Mouse (Mus musculus): ENCODE measurements at regions not wholly inside any gene's neighbourhood (a gene's known extent, or its start where the extent isn't known, plus 50 kb on each side); places are given as distances from the start of the nearest gene placed in this dataset.
"Not testable (repeated sequence)": the region's sequence is repeated elsewhere in the genome, so short reads cannot be mapped to it uniquely, and the experiment has no call there.

DNA sequence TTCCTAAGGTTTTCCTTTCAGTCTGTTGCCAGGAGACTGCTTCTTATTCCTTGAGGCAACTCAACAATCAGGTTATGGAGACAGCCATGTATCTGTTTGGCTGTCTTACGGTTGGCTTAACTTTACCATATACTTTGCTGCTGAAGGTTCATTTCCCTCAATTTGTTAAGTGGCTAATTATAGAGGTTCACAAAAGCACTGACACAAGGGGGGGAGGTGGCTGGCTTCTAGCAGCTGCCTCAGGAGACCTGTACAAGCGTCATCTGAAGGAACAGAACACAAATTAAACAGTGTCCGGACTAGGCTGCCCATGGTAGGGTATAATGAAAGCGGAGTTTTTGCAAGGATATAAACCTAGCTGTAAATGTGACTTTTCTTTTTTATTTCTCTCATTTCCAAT, 305.0 kb upstream of the Rnf219 start:
- DNase-seq (ENCODE audit: low spot score) = no peak

DNA sequence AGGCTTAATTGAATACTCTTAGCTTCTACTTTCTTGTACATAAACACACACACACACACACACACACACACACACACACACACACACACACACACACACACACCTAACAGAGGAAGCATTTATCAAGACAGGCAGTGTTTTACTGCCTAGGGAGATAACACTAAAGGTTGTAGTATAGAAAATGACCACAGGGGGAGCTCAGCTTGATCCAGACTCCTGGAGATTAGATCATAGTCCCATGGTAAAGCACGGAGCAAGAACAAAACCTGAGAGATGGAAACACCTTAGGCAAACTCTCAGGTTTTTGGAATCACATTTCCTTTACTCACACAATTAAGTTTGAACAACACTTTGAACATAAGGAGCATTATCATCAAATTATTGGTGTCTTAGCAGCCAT, 302.5 kb upstream of the Rnf219 start:
- DNase-seq (ENCODE audit: low spot score) = no peak

DNA sequence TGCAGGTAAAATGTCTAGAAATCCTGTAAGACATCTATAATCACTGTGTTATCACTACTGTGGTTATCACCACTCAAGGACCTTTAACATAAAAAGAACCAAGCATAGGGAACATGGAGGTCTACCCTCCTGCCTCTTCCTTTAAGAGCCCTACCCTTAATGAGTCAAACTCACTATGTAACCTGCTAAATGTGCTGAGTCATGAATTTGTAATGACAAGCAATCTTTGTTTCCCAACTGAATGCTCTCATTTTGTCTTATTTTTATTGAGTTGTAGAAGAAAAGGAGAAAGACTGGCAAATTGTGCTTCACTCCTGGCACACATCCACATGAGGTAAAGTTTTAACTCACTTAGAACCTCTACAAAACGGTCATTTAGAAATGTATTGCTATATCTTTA, 301.8 kb upstream of the Rnf219 start:
- no peak for DNase-seq (ENCODE audit: low spot score)

DNA sequence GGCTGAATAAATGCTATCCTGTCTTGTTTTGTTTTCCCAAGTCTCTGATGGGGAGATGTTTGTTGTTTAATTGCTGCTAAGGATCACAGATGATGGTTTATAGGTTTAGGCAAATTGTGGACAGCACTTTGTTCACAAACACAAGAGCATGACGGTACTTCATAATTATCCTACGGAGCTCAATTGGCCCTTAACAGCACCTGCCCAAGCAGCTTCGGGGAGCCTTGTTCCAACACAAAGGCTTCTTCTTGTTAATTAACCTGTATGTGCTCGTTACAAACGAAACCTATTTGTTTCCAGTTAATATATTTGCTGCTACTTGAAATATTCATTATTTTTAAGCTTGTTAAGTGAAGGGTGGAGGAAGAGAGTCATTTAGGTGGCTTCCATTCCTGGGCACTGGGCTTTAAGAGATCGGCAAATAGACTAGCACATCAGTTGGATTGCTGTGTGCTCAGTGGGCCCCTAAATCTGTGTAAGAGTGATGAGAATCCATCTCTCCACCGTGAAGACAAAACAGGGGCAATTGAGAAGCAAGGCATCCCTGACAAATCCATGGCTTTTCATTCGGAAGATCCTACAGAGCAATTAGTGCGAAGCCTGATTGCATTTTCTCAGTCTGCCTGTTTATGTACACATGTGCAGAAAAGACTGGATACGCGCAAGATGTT, 299.6 kb upstream of the Rnf219 start:
- no peak for DNase-seq (ENCODE audit: low spot score)

DNA sequence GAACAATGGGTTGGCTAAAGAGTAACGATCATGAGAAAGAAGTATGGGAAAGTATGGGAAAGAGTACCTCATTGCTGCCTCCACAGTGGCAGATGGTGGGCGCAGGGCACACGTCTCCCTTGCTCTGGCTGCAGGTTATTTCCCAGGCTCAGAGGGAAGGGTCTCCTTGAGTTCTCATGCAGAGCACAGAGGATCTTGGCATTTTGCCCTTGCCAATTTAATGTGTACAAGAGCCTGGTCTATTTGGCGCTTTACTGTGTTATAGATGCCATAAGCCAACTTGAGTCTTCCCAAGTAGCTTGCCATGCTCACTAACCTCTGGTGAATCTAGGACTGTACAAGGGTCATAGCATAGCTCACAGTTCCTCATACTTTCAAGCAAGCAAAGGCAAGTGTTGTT, 296.7 kb upstream of the Rnf219 start:
- DNase-seq (ENCODE audit: low spot score) = no peak

DNA sequence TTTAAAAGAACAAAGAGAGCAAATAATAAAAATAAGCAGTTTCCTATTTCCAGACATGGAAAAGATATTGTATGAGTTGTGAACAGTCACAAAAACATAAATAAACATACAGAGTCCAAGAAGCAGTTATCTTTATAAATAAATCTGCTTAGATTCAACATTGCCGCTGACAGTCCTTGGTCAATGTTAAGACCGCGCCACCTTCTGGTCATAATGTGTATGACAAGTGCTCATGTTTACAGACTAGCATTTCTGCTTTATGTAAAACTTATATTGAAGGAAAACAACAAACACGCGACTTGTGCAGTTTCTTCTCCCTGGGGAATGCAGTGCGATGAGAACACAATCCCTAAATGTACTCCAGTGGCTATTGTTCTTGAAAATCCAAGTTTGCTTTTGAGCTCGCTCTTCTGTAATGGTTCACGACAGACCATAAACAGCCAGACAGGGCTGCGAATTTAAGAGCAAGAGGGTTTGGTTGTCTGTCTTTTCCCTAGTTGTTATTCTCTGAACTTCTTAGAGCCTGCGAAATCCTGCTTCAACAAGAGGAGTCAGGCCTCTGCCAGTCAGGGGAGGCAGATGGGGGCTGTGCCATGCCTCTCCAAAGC, 291.6 kb upstream of the Rnf219 start:
- DNase-seq (ENCODE audit: low spot score) = peak; percentile 57

DNA sequence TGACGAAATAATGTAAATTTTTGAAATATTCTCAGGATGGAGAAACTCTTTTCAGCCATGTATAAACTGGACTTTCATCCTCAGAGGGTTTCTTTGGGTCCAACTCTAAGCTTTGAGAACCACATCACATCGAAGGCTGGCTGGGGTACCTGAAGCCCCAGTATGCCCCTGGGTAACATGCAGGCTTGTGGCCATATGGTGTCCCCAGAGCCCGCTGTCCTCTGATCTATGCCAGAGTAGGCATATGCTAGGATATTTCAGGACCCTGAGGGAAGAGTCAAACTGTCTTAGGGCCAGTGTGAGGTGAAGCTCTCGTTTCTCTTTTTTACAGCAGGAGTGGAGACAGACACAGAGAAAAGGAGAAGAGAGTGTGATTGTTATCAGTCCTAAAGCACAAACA, 289.6 kb upstream of the Rnf219 start:
- no peak for DNase-seq (ENCODE audit: low spot score)

DNA sequence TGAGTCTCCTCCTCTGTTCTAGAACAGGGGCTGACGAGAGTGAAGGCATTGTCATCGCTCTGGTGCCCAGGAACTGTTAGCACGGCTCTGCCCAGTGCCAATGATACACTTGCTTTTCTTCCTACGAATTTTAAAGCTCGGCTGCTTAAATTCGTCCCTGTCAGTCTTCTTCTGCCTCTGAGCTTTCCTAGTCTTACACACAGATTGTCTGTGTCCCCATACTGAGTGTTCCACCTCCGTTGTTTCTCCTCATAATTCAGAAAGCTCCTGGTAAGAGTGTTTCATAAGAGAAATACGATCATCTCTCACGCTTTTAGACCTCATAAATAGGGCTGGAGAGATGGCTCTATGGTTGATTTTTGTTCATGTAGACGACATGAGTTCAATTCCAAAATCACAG, 282.9 kb upstream of the Rnf219 start:
- DNase-seq (ENCODE audit: low spot score) = no peak

DNA sequence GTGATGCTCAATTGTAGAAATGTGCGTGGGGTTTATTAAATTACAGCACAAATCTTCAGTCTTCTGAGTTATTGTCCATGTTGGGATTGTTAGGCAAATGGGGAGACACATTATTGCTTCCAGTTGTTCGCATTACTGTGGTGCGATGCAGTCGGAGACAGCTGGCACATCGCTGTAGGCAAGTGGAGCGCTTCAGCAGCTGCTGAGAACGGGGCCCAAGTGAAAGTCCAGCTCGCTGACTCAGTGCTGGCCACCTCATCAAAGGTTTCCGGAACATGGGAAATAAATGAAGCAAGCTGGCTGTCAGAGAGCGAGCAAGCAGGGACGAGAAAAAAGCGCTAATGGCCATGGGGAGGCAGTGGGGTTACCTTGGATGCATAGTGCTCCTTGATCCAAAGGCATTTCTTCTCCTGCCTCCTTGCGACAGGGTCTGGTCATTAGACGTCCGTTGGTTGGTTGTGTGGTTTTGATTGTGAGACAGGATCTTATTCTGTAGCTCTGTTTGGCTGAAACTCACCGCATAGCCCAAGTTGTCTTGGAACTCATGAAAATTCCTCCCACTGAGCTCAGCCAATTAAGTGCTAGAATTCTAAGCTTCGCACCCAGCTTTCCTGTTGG, 274.0 kb upstream of the Rnf219 start:
- no peak for DNase-seq (ENCODE audit: low spot score)

DNA sequence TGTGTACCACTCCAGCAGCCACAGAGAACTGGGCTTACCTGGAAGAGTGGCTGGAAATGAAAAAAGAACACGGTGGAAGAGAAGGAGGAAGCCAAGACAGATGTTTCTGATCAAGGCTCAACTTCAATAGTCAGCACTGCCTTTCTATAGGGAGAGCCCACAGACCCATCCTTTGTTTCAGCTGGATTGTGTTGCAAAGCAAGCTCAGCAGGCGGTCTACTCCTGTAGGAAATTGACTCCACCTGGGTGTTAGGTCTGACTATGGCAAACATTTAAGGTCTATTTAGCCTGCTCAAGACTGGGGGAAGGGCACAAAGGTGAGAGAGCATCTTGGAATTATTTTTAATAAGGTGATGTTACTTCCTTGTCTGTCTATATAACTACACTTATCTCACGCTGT, 266.9 kb upstream of the Rnf219 start:
- DNase-seq (ENCODE audit: low spot score) = no peak

DNA sequence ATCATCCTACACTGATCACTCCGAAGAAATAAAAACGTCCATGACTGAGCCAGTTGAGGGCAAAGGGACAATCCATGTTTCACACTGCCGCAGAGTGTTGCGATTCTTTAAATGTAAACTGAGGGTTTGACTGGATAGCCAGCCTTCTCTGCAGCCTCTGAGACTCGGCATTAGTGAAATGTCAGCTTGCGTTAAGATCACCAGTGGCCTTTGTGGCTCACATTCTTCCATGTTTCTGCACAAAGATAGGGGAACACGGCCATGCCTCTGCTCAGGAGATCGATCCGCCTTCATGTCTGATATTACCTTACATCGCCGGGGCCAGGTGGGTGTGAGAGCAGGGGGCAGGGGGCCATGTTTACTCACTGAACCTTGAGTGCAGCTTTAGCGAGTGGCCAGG, 262.6 kb upstream of the Rnf219 start:
- no peak for DNase-seq (ENCODE audit: low spot score)

DNA sequence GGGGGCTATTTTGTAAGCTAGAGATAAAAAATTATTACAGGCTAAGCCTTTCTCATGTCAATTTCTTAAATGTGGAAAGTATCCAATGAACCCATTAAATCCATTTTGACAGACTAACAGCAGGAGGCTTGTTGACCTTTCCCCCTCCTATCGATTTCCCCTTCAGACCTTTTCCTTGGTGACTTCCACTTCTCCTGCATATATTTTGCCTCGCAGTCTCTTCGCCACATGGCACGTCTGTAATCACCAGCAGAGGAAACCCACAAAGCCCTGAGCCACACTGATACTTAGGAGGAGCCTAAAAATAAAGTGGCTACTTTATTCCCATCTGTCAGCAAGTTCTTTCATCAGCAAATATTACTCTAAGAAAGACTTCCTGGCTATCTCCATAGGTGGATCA, 247.5 kb upstream of the Rnf219 start:
- DNase-seq (ENCODE audit: low spot score) = no peak

DNA sequence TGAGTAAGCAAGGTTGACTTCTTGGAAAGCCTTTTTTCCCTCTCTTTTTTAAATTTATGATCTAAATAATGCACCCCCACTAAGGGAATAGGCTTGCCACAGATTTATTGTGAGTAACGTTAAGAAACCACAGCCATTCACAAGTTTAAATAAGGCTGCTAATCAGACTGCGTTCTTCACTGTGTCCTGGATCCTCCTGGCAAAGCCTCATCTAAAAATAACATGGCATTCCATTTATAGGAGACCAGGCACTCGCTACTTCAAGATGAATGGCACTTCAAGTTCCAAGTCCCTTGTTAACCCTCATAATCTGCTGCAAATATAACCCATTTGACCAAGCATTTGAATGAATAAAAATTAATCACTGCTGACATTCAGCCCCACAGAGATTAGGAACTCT, 211.8 kb upstream of the Rnf219 start:
- no peak for DNase-seq (ENCODE audit: low spot score)

DNA sequence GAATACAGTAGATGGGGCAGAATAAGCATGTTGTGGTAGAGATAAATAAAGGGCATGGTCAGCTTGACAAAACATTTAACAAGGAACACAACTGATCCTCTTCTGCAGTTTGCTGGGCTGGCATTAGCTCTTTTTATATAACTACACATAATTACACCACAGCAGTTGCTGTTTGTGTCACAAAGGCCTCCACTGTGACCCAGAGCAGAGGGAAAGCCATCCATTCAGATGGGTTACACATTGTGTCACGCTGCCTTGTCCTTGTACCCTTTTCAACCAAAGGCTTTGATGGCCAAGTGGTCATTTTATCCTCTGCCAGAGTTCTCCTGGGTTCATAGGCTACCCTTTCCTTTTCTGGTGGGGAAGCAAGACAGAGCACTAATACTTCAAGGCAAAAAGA, 209.6 kb upstream of the Rnf219 start:
- DNase-seq (ENCODE audit: low spot score) = no peak

DNA sequence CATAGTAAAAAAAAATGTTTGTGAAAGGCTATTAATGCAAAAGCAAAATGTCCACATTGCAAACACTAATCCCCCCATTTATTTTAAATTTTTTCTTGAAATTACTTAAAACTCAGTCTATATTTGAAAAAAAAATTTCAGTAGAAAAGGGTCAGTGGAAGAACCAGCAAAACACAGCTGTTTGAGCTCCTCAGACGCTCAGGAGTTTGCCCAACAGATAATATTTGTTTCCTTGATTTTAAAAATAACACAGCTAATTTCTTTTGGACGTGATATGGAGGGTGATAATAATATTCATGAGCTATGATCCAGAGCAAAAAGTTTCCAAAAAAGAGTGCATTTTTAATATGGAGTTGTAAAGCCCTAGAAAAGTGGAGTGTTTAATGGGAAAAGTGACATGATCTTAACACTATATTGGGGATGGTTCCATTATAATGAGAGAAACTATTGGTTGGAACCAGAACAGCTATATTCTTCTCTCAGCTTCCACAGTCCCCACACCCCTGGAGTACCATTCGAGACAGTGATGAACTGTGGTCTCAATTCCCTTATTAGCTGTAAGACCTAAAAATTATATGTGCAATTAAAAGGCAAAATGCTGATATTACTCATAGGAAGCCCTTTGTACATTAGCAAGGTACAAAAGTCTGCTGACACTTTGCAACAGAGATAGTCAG, 209.0 kb upstream of the Rnf219 start:
- no peak for DNase-seq (ENCODE audit: low spot score)

DNA sequence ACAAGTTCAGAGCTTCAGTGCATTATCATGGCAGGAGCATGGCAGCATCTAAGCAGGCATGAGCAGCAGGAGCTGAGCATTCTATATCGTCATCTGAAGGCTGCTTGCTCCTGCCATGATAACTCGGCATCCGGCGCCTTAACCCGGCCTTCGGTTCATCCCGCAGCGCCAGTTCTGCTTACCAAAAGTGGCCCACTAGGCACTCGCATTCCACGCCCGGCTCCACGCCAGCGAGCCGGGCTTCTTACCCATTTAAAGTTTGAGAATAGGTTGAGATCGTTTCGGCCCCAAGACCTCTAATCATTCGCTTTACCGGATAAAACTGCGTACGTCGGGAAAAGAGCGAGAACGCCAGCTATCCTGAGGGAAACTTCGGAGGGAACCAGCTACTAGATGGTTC, 193.2 kb upstream of the Rnf219 start:
- not testable (repeated sequence) for DNase-seq (ENCODE audit: low spot score)

DNA sequence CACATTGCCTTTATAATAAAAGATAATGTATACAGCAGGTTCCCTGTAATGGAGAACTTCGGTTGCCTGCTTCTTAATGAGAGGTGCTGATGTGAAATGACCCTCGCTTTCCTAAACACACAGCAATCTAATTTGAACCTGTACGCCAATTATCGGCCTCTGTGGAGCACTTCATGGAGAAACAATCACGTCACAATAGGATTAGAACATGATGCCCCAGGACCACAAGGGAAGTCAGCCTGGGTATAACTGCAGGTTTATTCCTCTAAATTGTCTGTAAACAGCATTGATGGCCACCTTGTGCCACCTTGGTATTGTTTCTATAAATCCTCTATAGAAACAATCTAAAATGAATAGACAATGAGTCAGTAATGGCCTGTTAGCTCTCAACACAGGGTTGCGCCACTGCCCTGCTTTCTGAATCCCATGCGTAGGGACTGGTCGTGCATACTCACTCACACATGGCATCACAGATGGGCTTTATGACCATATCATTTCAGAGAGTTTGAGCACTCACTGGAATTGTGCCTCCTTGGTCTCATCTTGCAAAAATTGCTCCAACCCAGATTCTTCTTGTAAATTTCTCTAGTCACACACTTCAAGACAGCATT, 179.9 kb upstream of the Rnf219 start:
- no peak for DNase-seq (ENCODE audit: low spot score)

DNA sequence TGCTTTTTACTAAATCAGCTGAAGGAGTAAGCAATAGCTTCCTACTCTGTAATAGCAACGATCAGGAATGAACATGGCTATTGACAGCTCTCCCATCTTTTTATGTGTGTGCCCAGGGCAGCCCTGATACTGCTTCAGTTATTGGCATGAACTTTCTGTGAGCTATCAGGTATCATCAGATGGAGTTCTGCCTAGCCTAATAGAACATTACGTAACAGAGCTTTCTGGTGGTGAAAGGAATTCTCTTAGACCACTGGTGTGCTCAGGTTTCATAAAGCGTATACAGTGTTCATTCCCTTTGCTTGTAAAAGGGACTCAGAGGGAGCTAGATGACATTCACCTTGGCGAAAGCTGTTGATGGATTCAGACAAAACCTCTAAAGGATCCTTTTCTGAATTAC, 176.5 kb upstream of the Rnf219 start:
- no peak for DNase-seq (ENCODE audit: low spot score)

DNA sequence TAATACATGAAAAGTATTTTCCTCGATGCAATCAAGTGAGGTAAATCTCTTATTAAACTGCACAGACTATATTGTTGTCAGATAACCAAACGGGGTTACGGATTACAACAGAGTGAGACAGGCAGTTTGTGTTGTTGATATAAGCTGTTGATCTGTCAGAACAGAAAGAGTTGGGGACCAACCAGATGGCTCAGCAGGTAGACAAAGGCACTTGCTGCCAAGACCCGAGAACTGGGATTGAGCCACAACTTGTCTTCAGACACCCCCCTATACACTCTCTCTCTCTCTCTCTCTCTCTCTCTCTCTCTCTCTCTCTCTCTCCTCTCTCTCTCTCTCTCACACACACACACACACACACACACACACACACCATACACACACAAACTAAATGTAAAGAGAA, 172.7 kb upstream of the Rnf219 start:
- DNase-seq (ENCODE audit: low spot score) = no peak

DNA sequence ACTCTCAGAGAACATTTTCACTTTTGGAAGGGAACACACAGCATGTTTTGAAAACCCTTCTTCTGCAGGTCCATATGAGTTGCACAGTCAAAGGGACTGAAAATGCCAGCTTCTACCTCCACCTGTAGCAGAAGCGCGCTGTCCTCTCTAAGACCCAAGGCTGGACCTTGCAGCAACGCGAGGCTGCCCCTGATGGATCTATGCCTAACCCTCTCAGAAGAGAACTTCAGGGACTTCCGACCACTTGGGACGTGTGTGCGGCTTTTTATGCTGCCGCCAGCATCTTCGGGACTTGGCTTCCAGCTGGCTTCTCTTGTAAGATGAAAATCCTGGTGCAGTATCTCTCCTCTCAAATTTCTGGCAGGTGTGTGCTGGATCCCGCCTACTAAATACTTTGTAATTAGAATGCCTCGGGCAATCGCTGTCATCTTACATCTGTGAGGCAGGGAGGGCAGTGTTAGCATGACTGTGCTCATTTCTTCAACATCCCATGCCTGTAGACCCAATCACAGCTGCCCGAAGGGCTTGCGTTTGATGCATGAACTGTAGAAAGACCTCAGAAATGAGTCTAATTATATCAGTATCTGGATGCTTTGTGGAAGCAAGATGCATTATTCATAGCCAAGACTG, 171.8 kb upstream of the Rnf219 start:
- no peak for DNase-seq (ENCODE audit: low spot score)

DNA sequence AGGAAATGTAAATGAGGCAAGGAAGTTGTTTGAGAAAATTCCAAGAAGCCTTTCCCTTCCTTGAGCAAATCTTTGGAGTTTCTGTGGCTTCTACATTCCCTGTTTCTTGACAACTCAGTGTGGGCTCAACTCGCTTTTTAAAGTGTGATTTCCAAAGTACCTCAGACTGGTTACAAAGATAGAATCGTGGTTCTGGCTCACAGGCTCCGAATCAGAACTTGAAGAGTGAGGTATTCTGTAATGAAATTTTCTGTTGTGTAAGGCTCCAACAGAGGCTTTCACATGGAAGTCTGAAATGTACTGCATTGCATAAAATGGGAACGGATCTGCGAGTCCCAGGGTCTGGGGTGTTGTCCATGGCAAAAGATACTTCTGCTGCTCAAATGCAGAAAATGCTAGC, 170.2 kb upstream of the Rnf219 start:
- no peak for DNase-seq (ENCODE audit: low spot score)

DNA sequence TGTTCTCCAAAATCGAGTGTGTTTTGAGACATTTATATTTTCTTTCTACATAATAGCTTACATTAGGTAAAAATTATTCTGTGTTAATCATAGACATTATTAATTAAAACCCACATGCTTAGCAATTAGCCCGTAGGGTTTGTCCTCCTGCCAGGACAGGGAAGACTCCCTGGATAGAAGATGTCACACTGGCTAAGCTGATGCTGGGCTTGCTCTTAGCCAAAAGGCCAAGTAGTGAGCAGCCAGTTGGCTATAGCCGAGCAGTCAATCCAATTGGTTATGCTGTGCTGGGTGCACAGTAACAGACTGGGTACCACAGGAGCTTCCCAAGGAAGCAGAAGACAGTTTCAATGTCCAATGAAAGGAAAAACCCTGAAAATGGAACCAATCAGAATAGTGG, 166.0 kb upstream of the Rnf219 start:
- no peak for DNase-seq (ENCODE audit: low spot score)

All from c-Kit-positive CD71-positive TER-119-positive erythroid progenitor cells, embryonic 14.5 days (primary cell).